Comparison of ENCODE assay signal across 8 mouse cellular contexts in genomic region chr11:97659990-97660714, GRCm38 (mm10). TPM values are rescaled to one million over a fixed set of nuclear protein-coding genes. Genes with fewer than 3 reads are reported as not detected.
DNase-seq lines count a peak whose midpoint lies in the region; ATAC-seq and TF ChIP-seq lines count a peak whose summit lies in the region.

No protein-coding gene starts in this region.

- H3K4me1 ChIP-seq in hindbrain, postnatal 0 days (ENCODE audit: insufficient read depth, low read length) = peaks cover 15% of the 10 kb centered on the region; the same call in 1 of the 2 replicates
- peaks cover 58% of the 10 kb centered on the region for H3K4me1 ChIP-seq in megakaryocyte, embryonic 14.5 days

- intact Hi-C loops in left cerebral cortex, postnatal 10 days (cut with DNase I) = loop anchor here (5.0 kb wide), 1 partner anchor 37 kb away; no protein-coding TSS in a partner anchor

- H3K4me2 ChIP-seq in hindbrain, postnatal 0 days (ENCODE audit: low read depth, low read length) = peak overlapping the region; percentile 60

- peak; percentile 86 for DNase-seq in ZHBTc4 (ENCODE audit: low read depth, low spot score)
- peak; percentile 86 to 91 for DNase-seq in cerebellum, postnatal 25 days
- peak; percentile 74 for DNase-seq in gastrocnemius, postnatal 10 days
- peak; percentile 84 for DNase-seq in hindbrain, postnatal 0 days (ENCODE audit: low spot score)
- DNase-seq in left cerebral cortex, postnatal 10 days (ENCODE audit: extremely low spot score in 1 of 2, low spot score in 2 of 2) = peak; percentile 43 to 87
- DNase-seq in right cerebral cortex, postnatal 36 days (ENCODE audit: low spot score in 2 of 2) = peak; percentile 59 to 78
- DNase-seq in yolk sac, embryonic 10.5 days (ENCODE audit: low spot score) = peak; percentile 87

- peak overlapping the region; percentile 68 for H3K9ac ChIP-seq in hindbrain, postnatal 0 days (replicated peaks; ENCODE audit: low read length)

- H3K27ac ChIP-seq in hindbrain, postnatal 0 days = peak overlapping the region; percentile 59; the same call in 1 of the 2 replicates

- H3K36me3 ChIP-seq in hindbrain, postnatal 0 days (ENCODE audit: insufficient read depth, low read length) = no peaks in the 10 kb centered on the region
- H3K36me3 ChIP-seq in megakaryocyte, embryonic 14.5 days (replicated peaks; ENCODE audit: low read length) = no peaks in the 10 kb centered on the region

- no peak for TF ChIP-seq CTCF in hindbrain, postnatal 0 days (IDR thresholded peaks at IDR 0.05; ENCODE audit: low read depth)

- H3K9me3 ChIP-seq in hindbrain, postnatal 0 days (ENCODE audit: low read length) = no peaks in the 10 kb centered on the region
- no peaks in the 10 kb centered on the region for H3K9me3 ChIP-seq in megakaryocyte, embryonic 14.5 days

- H3K27me3 ChIP-seq in hindbrain, postnatal 0 days (ENCODE audit: insufficient read depth, low read length) = peaks cover 9% of the 10 kb centered on the region; the same call in 1 of the 2 replicates
- H3K27me3 ChIP-seq in megakaryocyte, embryonic 14.5 days (replicated peaks) = peaks cover 64% of the 10 kb centered on the region

- H3K4me3 ChIP-seq in hindbrain, postnatal 0 days (ENCODE audit: low read length) = peak overlapping the region; percentile 62
- peak overlapping the region; percentile 93 for H3K4me3 ChIP-seq in megakaryocyte, embryonic 14.5 days (replicated peaks)

- peak; percentile 87 for ATAC-seq in hindbrain, postnatal 0 days

- under 1% methylated on average over 67 of the region's 78 CpGs for WGBS in hindbrain, postnatal 0 days

RNA-seq across cellular contexts. Expression of gene Mllt6, which starts 3.1 kb away (rescaled TPM):
- total RNA-seq in gastrocnemius, postnatal 10 days (2021) = 10 to 100 TPM; 32.2 to 32.4 TPM
- 43.9 and 60.8 TPM in 2 replicates for total RNA-seq in hindbrain, postnatal 0 days (2014; rRNA removed)
- 1.5 and 1.7 TPM in 2 replicates for polyA plus RNA-seq in hindbrain, postnatal 0 days (2015; fragmentation: Nextera tagmentation; extraction: Ambion mirVana)
- total RNA-seq in left cerebral cortex, postnatal 10 days (2021) = 10 to 100 TPM; 66.9 to 71.6 TPM
- 8.6 TPM in 2 replicates for polyA plus RNA-seq in megakaryocyte, embryonic 14.5 days (2012; ENCODE audit: insufficient read depth, low replicate concordance)

RNA-seq across cellular contexts. Expression of gene Cisd3, which starts 25.5 kb away (rescaled TPM):
- 10 to 100 TPM; 84.5 to 99.4 TPM for total RNA-seq in gastrocnemius, postnatal 10 days (2021)
- 21.2 and 24.0 TPM in 2 replicates for total RNA-seq in hindbrain, postnatal 0 days (2014; rRNA removed)
- polyA plus RNA-seq in hindbrain, postnatal 0 days (2015; fragmentation: Nextera tagmentation; extraction: Ambion mirVana) = 47.6 and 52.0 TPM in 2 replicates
- total RNA-seq in left cerebral cortex, postnatal 10 days (2021) = 10 to 100 TPM; 34.6 to 37.8 TPM
- 0.45 TPM in 1 of 2 replicates, not detected in the other for polyA plus RNA-seq in megakaryocyte, embryonic 14.5 days (2012; ENCODE audit: insufficient read depth, low replicate concordance)

RNA-seq across cellular contexts. Expression of gene Epop, which starts 30.6 kb away (rescaled TPM):
- under 1 TPM; 0.59 to 0.68 TPM for total RNA-seq in gastrocnemius, postnatal 10 days (2021)
- 11.0 and 12.0 TPM in 2 replicates for total RNA-seq in hindbrain, postnatal 0 days (2014; rRNA removed)
- polyA plus RNA-seq in hindbrain, postnatal 0 days (2015; fragmentation: Nextera tagmentation; extraction: Ambion mirVana) = 2.3 and 2.4 TPM in 2 replicates
- 10 to 100 TPM; 15.0 to 18.4 TPM for total RNA-seq in left cerebral cortex, postnatal 10 days (2021)
- 44.1 and 83.5 TPM in 2 replicates for polyA plus RNA-seq in megakaryocyte, embryonic 14.5 days (2012; ENCODE audit: insufficient read depth, low replicate concordance)

RNA-seq across cellular contexts. Expression of gene Pcgf2, which starts 40.1 kb away (rescaled TPM):
- 10 to 100 TPM; 11.9 to 18.6 TPM for total RNA-seq in gastrocnemius, postnatal 10 days (2021)
- 11.3 and 18.0 TPM in 2 replicates for total RNA-seq in hindbrain, postnatal 0 days (2014; rRNA removed)
- polyA plus RNA-seq in hindbrain, postnatal 0 days (2015; fragmentation: Nextera tagmentation; extraction: Ambion mirVana) = 13.3 and 14.8 TPM in 2 replicates
- 10 to 100 TPM; 48.3 to 51.6 TPM for total RNA-seq in left cerebral cortex, postnatal 10 days (2021)
- 83.4 and 214 TPM in 2 replicates for polyA plus RNA-seq in megakaryocyte, embryonic 14.5 days (2012; ENCODE audit: insufficient read depth, low replicate concordance)

RNA-seq across cellular contexts. Expression of gene Psmb3, which starts 43.0 kb away (rescaled TPM):
- 100 to 1,000 TPM; 174 to 190 TPM for total RNA-seq in gastrocnemius, postnatal 10 days (2021)
- 453 and 498 TPM in 2 replicates for total RNA-seq in hindbrain, postnatal 0 days (2014; rRNA removed)
- polyA plus RNA-seq in hindbrain, postnatal 0 days (2015; fragmentation: Nextera tagmentation; extraction: Ambion mirVana) = 499 and 523 TPM in 2 replicates
- total RNA-seq in left cerebral cortex, postnatal 10 days (2021) = 100 to 1,000 TPM; 153 to 159 TPM
- polyA plus RNA-seq in megakaryocyte, embryonic 14.5 days (2012; ENCODE audit: insufficient read depth, low replicate concordance) = 44.4 and 47.3 TPM in 2 replicates

Comparison
In these comparisons a context has a peak if more than half of its experiments do, and no peak if none do; other contexts are left out.
1. Peak in every context shown above with its lines: DNase-seq, ATAC-seq, H3K4me3 ChIP-seq and H3K27ac ChIP-seq.